Mouse (Mus musculus): ENCODE data around the gene Capzb. TPM values are rescaled to one million over a fixed set of nuclear protein-coding genes. Genes with fewer than 3 reads are reported as not detected.

The Capzb gene
- polyA plus RNA-seq, 1 experiment: 116 TPM

DNA sequence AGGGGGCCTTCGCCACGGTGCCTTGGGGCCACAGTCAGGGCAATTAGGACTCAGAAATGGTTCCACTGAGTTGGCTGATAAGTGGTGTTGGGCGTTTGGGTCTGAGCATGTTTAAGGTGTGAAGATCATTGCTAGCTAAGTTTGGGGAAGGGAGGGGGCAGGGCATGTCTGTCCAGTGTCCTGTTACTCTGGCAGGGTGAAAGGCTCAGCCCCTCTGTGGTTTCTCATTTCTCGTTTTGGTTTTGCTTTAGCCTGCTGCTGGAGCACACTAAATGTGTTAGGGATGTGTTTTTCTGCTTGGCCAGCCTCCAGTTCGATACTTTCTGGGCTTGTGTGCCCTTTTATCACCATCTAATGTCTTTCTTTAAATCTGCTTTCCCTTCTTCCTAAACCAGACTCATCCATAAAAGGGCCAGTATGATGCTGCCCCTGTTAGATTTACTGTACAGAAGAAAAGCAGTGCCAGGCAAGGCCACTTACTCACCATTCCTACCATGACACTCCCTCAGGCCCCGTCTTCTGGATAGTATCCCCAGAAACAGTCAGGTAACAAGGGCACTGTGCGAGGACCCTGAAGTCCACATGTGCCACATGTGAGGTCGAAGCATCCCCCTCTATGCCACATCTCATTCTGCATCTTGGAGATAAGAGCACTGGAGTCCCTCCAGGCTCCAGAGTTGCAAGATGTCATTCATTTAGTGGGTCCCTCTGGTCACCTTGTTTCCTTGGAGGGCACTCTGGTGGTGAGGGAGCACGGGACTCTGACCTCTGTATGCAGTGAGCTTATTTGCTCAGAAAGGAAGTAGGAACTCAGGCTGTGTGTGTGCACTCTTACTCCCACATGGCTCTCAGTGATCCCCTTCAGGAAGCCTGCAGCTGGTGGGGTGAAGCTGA is 15.8 kb downstream of the Capzb start:
- DNase-seq (ENCODE audit: low read depth): no peak

GRCm38 (mm10) chr4:139209130-139209840 is 16.6 kb downstream of the Capzb start:
- DNase-seq (ENCODE audit: low read depth): no peak

- peak; percentile 65 for DNase-seq (ENCODE audit: low read depth)
Observed at GRCm38 (mm10) chr4:139211975-139212831, 19.5 kb downstream of the Capzb start.

DNA sequence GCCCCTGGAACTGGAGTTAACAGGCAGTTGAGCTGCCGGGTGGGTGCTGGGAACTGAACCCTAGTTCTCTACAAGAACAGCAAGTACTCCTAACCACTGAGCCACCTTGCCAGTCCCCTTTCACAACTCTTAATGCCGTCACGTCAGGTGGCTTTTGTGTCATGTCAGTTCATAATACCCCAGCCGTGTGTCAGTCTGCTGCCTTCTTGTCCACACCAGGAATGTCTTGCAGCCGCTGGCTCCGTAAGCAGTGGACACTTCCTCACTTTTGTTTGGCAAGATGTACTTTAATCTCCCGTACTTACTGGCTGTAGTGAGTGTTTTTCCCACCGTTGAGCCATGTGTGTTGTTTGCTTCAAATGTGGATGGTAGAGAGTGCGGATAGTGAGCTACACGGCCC is 20.4 kb downstream of the Capzb start:
- DNase-seq (ENCODE audit: low read depth): no peak

GRCm38 (mm10) chr4:139213935-139214371 is 21.3 kb downstream of the Capzb start:
- DNase-seq (ENCODE audit: low read depth): no peak

- no peak for DNase-seq (ENCODE audit: low read depth)
Observed at GRCm38 (mm10) chr4:139216566-139216965, 23.9 kb downstream of the Capzb start.

- DNase-seq (ENCODE audit: low read depth): no peak
Observed at GRCm38 (mm10) chr4:139218539-139218938, 25.8 kb downstream of the Capzb start.

GRCm38 (mm10) chr4:139219656-139220055 is 27.0 kb downstream of the Capzb start:
- no peak for DNase-seq (ENCODE audit: low read depth)

- no peak for DNase-seq (ENCODE audit: low read depth)
Observed at GRCm38 (mm10) chr4:139220978-139221377, 28.3 kb downstream of the Capzb start.

DNA sequence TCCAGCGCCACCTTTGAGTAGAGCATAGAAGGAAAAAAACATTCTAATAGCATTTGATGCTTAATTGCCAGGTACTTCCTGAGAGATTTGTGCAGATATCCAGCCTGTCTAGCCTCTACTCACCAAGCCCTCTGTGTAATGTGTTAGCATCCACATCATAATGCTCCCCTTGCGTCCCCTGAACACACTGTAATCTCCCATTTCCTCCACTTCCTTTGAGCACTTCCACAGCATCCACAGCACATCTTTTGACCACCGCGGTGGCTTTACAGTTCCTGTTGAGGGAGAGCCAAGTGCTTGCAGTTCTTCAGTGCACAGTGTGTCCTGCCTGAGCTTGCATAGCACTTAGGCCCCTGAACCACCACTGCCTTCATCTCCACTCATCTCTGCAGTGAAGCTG is 29.1 kb downstream of the Capzb start:
- no peak for DNase-seq (ENCODE audit: low read depth)

DNA sequence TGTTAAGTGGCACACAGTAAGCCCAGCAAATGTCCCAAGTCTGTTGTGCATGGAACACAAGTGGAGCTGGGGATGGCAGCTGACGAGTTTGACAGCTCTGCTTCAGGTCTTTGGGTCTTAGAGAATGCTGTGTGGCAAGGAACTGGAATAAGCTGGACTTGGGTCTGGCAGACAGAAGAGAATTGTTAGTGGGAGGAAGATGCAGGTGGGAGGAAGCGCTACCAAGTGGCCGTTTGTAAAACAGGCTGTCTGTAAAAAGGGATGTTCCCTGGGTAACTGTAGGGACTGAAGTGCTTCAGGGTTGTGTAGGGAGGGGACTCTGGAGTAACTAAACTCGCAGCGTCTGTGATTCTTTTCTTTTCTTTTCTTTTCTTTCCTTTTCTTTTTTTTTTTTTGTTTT is 32.4 kb downstream of the Capzb start:
- no peak for DNase-seq (ENCODE audit: low read depth)

GRCm38 (mm10) chr4:139225944-139226343 is 33.2 kb downstream of the Capzb start:
- DNase-seq (ENCODE audit: low read depth): no peak

GRCm38 (mm10) chr4:139226504-139227216 is 34.0 kb downstream of the Capzb start:
- DNase-seq (ENCODE audit: low read depth): peak; percentile 57

DNA sequence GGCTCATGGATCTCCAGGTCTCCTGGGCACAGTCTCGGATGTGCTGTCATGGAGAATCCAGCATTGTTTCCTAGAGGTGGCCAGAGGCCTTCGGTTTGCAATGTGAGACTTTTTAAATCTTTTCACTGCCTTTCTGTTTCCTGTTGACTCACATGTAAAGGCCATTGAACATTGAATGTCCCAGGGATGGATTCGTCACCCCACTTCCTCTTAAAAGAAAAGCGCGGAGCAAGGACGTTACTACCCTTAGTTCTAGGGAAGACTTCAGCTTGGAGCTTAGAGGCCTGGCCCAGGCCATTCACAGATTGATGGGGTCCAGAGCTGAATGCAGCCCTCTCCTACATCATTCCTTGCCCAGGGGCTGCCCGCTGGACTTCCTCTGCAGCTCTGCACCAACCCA is 35.2 kb downstream of the Capzb start:
- DNase-seq (ENCODE audit: low read depth): no peak

- no peak for DNase-seq (ENCODE audit: low read depth)
Observed at GRCm38 (mm10) chr4:139229271-139229670, 36.6 kb downstream of the Capzb start.

DNA sequence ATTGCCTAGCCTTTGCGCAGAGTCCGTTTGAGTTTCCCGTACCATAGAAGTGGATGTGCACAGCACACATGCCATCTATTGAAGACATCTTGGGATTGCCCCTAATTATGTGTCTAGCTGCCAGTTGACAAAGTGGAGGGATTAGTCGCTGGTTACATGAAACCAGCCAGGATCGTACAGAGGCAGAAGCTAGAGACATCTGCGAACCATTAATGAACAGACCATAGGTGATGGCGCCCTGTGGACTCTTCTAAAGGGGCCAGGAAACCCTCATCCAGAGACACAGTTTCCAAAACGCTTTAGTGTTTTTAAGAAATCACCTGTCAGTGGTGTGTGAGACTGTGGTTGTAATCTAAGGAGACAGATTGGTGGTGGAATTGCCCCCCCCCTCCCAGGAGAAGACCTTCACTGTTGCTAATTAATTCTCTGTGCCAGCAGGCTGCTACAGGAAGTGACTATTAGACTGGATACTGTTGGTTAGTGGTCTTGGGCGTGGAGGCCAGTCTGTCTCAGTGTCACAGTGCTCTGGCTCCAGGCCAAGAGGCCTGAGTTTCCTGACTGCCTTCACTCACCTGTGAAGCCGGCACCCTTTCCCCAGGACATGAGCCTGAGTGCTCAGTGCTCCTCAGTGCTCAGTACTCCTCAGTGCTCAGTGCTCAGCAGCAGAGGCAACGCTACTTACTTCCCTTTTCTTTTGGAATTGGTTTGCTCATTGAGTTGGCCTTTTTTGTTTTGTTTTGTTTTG is 37.8 kb downstream of the Capzb start:
- DNase-seq (ENCODE audit: low read depth): no peak

DNA sequence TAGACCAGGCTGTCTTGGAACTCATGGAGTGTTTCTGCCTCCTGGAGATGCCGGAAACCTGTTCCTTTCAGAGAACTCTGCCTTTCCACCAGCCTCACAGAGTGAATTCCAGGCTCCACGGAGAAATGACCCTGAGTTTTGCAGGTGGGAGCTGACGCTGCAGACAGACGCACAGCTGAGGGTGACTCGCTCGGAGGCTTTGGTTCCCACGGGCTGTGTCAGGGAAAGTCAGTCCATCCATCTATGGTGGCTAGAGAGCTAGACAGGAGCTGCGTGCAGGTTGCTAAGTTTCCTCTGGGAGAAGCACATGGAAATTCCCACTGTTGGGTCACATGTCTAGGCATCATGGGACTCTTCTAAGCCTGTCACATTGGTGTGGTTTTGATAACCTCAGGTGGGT is 38.5 kb downstream of the Capzb start:
- DNase-seq (ENCODE audit: low read depth): no peak

- DNase-seq (ENCODE audit: low read depth): no peak
Observed at GRCm38 (mm10) chr4:139232479-139233145, 39.9 kb downstream of the Capzb start.

DNA sequence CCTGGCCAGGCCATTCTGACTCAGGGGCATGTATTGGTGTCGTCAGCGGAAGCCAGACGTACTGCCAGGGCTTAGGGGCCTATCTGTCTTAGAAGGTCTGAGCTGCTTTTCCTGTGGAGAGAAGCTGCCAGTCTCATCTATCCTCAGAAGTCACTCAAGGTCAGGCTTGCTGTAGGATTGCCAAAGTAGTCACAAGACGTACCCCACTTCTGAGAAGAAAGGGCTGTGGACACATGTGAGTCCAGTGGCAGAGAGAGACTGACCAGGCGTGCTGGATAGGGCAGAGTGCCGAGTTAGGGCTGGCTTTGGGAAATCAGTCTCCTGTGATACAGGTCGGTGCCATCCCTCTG is 40.4 kb downstream of the Capzb start:
- DNase-seq (ENCODE audit: low read depth): no peak

DNA sequence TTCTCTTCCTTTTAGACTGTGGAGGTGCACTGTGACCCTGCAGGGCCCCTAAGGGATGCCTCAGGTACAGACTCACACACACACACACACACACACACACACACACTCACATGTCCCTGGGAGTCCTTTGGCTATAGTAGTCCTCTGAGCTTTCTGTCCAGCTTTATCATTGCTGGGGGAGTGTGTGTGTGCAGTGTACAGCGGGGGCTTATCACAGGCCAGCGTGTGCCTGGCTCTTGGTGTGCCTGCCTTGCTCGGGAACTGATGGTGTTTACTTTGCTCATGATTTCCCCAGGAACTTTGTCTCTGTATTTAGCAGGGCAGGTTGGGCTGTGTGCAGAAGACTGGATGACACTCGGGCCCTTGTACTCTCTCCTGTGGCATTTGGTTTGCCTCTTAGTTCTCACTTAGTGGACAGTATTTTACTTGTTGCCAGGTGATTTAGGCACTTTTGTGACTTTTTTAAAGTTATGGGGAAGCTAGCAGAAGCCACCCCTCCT is 41.1 kb downstream of the Capzb start:
- no peak for DNase-seq (ENCODE audit: low read depth)
